Mouse (Mus musculus): ENCODE measurements around the gene Ccdc102a. TPM values are rescaled to one million over a fixed set of nuclear protein-coding genes. Genes with fewer than 3 reads are reported as not detected.

Ccdc102a gene
- total RNA-seq, 1 experiment = 10.7 TPM

DNA sequence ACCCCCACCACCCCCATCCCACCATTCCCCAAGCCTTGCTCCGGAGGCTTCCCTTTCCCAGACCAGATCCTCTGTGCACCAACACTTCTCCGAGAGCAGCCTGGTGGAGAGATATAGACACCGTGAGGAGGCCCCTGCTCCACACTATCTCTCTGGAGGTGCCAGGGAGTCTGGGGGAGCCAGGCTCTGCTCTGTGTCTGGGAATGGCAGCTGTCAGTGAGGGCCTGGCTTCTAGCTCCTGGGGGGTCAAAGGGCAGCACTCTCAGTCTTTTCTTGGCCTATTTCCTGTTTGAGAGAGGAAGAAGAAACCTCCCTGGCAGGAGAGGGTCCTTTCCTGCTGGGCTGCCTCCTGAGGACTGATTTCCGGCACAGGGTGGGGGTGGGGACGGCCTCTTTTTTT lies 16.9 kb downstream of the Ccdc102a start:
- peaks cover 6 to 21% of the 10 kb centered on the region in 2 experiments; a peak in 3 of 4 replicates for H3K4me1 ChIP-seq (ENCODE audit: control insufficient read depth in 2 of 2, insufficient read depth in 2 of 2, low read length in 2 of 2, poor library complexity in 1 of 2)
- H3K9me3 ChIP-seq (ENCODE audit: control insufficient read depth, insufficient read depth, low read depth, low read length) = no peaks in the 10 kb centered on the region
- in situ Hi-C loops (cut with MboI; ENCODE audit: low sequenced_read_pairs in 2 of 2, unreplicated experiment in 2 of 2) = no loop called here
- H3K27ac ChIP-seq (ENCODE audit: insufficient read depth, low read depth, low read length, poor library complexity, severe bottlenecking) = peak overlapping the region; percentile 23; the same call in 1 of the 2 replicates
- no peak overlapping the region; a peak in 1 of 4 replicates for H3K4me3 ChIP-seq (ENCODE audit: insufficient read depth in 1 of 2, low read depth in 1 of 2, low read length in 2 of 2, poor library complexity in 1 of 2, severe bottlenecking in 1 of 2)
- peak overlapping the region; percentile 53; the same call in 1 of the 2 replicates for H3K9ac ChIP-seq (ENCODE audit: insufficient read depth, low read depth, low read length, poor library complexity, severe bottlenecking)
- peaks cover 5% of the 10 kb centered on the region; the same call in 1 of the 2 replicates for H3K36me3 ChIP-seq (ENCODE audit: control insufficient read depth, insufficient read depth, low read length, poor library complexity, severe bottlenecking)
- TF ChIP-seq ZNF384 (IDR thresholded peaks at IDR 0.05; ENCODE audit: low read depth, low read length) (no peak), CHD2 (IDR thresholded peaks at IDR 0.05; ENCODE audit: low read depth, low read length) (no peak), ZC3H11A (IDR thresholded peaks at IDR 0.05; ENCODE audit: borderline replicate concordance, low read depth, low read length) (no peak), HCFC1 (IDR thresholded peaks at IDR 0.05; ENCODE audit: borderline replicate concordance, insufficient read depth, low read length) (no peak), MAFK (IDR thresholded peaks at IDR 0.05; ENCODE audit: insufficient read depth, low read depth, low read length) (no peak)
- DNase-seq (ENCODE audit: low read depth, low spot score) = no peak

DNA sequence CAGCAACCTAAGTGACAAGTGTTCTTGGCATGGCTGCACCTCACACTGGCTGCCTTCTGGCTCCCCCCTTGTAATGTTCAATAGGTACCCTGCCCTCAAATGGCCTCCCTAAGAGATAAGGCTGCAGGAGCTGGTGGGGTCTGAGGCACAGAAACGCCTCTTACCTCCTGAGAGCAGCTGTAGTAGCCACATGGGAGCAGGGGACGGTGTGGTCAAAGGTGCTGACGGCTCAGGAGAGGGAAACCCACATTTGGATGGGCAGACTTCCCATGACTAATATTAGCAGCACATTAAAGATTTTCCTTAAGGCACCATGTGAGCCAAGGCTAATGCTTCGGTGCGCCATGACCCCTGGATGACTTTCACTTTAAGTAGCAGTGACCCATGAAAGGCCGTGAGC lies 17.3 kb downstream of the Ccdc102a start:
- no peaks in the 10 kb centered on the region for H3K9me3 ChIP-seq (ENCODE audit: control insufficient read depth, insufficient read depth, low read depth, low read length)
- TF ChIP-seq HCFC1 (IDR thresholded peaks at IDR 0.05; ENCODE audit: borderline replicate concordance, insufficient read depth, low read length) = no peak
- no peak for TF ChIP-seq ZNF384 (IDR thresholded peaks at IDR 0.05; ENCODE audit: low read depth, low read length)
- TF ChIP-seq MAFK (IDR thresholded peaks at IDR 0.05; ENCODE audit: insufficient read depth, low read depth, low read length) = no peak
- TF ChIP-seq ZC3H11A (IDR thresholded peaks at IDR 0.05; ENCODE audit: borderline replicate concordance, low read depth, low read length) = no peak
- no peak for TF ChIP-seq CHD2 (IDR thresholded peaks at IDR 0.05; ENCODE audit: low read depth, low read length)
- H3K4me1 ChIP-seq (ENCODE audit: control insufficient read depth in 2 of 2, insufficient read depth in 2 of 2, low read length in 2 of 2, poor library complexity in 1 of 2) = peaks cover 6 to 21% of the 10 kb centered on the region in 2 experiments; a peak in 3 of 4 replicates
- in situ Hi-C loops (cut with MboI; ENCODE audit: low sequenced_read_pairs in 2 of 2, unreplicated experiment in 2 of 2) = no loop called here
- H3K36me3 ChIP-seq (ENCODE audit: control insufficient read depth, insufficient read depth, low read length, poor library complexity, severe bottlenecking) = peaks cover 2% of the 10 kb centered on the region; the same call in 1 of the 2 replicates
- H3K4me3 ChIP-seq (ENCODE audit: insufficient read depth in 1 of 2, low read depth in 1 of 2, low read length in 2 of 2, poor library complexity in 1 of 2, severe bottlenecking in 1 of 2) = no peak overlapping the region; a peak in 1 of 4 replicates
- no peak for DNase-seq (ENCODE audit: low read depth, low spot score)
- no peak overlapping the region; the same call in 1 of the 2 replicates for H3K9ac ChIP-seq (ENCODE audit: insufficient read depth, low read depth, low read length, poor library complexity, severe bottlenecking)
- H3K27ac ChIP-seq (ENCODE audit: insufficient read depth, low read depth, low read length, poor library complexity, severe bottlenecking) = peak overlapping the region; percentile 23; the same call in 1 of the 2 replicates

DNA sequence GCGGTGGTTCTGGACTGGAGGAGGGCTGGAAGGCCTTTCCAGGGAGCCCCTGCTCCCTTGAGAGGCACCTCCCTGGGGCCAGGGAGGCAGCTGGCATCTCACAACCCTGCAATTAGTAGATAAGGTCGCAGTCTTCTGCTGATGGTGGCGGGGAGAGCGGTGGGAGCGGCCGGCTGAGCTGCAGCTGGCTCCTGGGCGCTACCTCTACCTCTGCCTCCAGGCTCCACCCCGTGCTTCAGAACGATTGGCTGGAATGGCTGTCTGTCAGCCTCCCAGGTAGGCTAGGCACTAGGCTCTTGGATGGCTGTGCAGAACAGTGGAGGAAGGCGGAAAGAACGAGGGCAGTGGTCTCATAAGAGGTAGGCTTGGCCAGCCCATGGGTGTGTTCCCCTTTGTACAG lies 18.6 kb downstream of the Ccdc102a start:
- H3K27ac ChIP-seq (ENCODE audit: insufficient read depth, low read depth, low read length, poor library complexity, severe bottlenecking) = no peak overlapping the region
- peak; percentile 69 for DNase-seq (ENCODE audit: low read depth, low spot score)
- H3K4me1 ChIP-seq (ENCODE audit: control insufficient read depth in 2 of 2, insufficient read depth in 2 of 2, low read length in 2 of 2, poor library complexity in 1 of 2) = peaks cover 6 to 26% of the 10 kb centered on the region in 2 experiments; a peak in 3 of 4 replicates
- in situ Hi-C loops (cut with MboI; ENCODE audit: low sequenced_read_pairs in 2 of 2, unreplicated experiment in 2 of 2) = no loop called here
- TF ChIP-seq MAFK (IDR thresholded peaks at IDR 0.05; ENCODE audit: insufficient read depth, low read depth, low read length) (no peak), ZNF384 (IDR thresholded peaks at IDR 0.05; ENCODE audit: low read depth, low read length) (no peak), CHD2 (IDR thresholded peaks at IDR 0.05; ENCODE audit: low read depth, low read length) (no peak), HCFC1 (IDR thresholded peaks at IDR 0.05; ENCODE audit: borderline replicate concordance, insufficient read depth, low read length) (no peak), ZC3H11A (IDR thresholded peaks at IDR 0.05; ENCODE audit: borderline replicate concordance, low read depth, low read length) (no peak)
- H3K36me3 ChIP-seq (ENCODE audit: control insufficient read depth, insufficient read depth, low read length, poor library complexity, severe bottlenecking) = peaks cover 2% of the 10 kb centered on the region; the same call in 1 of the 2 replicates
- peak overlapping the region; percentile 42; the same call in 1 of the 2 replicates for H3K9ac ChIP-seq (ENCODE audit: insufficient read depth, low read depth, low read length, poor library complexity, severe bottlenecking)
- no peaks in the 10 kb centered on the region for H3K9me3 ChIP-seq (ENCODE audit: control insufficient read depth, insufficient read depth, low read depth, low read length)
- H3K4me3 ChIP-seq (ENCODE audit: insufficient read depth in 1 of 2, low read depth in 1 of 2, low read length in 2 of 2, poor library complexity in 1 of 2, severe bottlenecking in 1 of 2) = peak overlapping the region; percentile 54 to 74

DNA sequence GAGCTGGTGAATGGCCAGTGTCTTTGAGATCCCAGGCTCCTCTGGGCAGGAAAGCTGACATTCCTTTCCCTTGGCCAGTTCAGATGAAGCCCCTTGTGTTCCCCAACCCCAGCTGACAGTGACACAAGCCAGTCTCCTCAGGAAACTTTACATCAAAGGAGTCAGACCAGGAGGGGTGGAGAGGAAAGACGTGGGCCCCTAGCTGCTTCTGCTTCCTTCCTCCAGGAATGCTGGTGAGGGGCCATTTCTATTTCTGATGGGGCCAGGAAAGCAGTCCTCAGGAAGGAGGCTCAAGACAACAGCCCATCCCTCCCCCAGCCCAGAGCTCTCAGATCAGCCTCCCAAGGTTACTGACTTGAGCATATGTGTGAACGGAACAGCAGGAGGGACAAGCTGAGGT lies 25.0 kb downstream of the Ccdc102a start:
- Histone ChIP-seq H3K9ac (ENCODE audit: insufficient read depth, low read depth, low read length, poor library complexity, severe bottlenecking) (no peak overlapping the region), H3K4me3 (ENCODE audit: insufficient read depth in 1 of 2, low read depth in 1 of 2, low read length in 2 of 2, poor library complexity in 1 of 2, severe bottlenecking in 1 of 2) (no peak overlapping the region), H3K9me3 (ENCODE audit: control insufficient read depth, insufficient read depth, low read depth, low read length) (no peaks in the 10 kb centered on the region), H3K27ac (ENCODE audit: insufficient read depth, low read depth, low read length, poor library complexity, severe bottlenecking) (no peak overlapping the region), H3K36me3 (ENCODE audit: control insufficient read depth, insufficient read depth, low read length, poor library complexity, severe bottlenecking) (no peaks in the 10 kb centered on the region), H3K4me1 (ENCODE audit: control insufficient read depth in 2 of 2, insufficient read depth in 2 of 2, low read length in 2 of 2, poor library complexity in 1 of 2) (peaks cover 0 to 4% of the 10 kb centered on the region in 2 experiments; a peak in 1 of 4 replicates)
- no peak for DNase-seq (ENCODE audit: low read depth, low spot score)
- in situ Hi-C loops (cut with MboI; ENCODE audit: low sequenced_read_pairs in 2 of 2, unreplicated experiment in 2 of 2) = no loop called here
- TF ChIP-seq ZNF384 (IDR thresholded peaks at IDR 0.05; ENCODE audit: low read depth, low read length) (no peak), CHD2 (IDR thresholded peaks at IDR 0.05; ENCODE audit: low read depth, low read length) (no peak), MAFK (IDR thresholded peaks at IDR 0.05; ENCODE audit: insufficient read depth, low read depth, low read length) (no peak), HCFC1 (IDR thresholded peaks at IDR 0.05; ENCODE audit: borderline replicate concordance, insufficient read depth, low read length) (no peak), ZC3H11A (IDR thresholded peaks at IDR 0.05; ENCODE audit: borderline replicate concordance, low read depth, low read length) (no peak)

All from ES-E14 (cell line).